Mouse (Mus musculus) hindbrain, embryonic 16.5 days (tissue): ENCODE data around the gene Rabac1. TPM values are rescaled to one million over a fixed set of nuclear protein-coding genes. Genes with fewer than 3 reads are reported as not detected.
A peak's percentile ranks its signal among the peaks of the same experiment; 100 is the strongest.

Source experiments
- ATAC-seq: fragments of 200-750 bp; cut with Nextera tagmentation; 2 replicates; pipeline ENCODE4 v1.8.0; 2017; ENCODE audit warnings: moderate TSS enrichment, moderate library complexity
- H3K27ac ChIP-seq: fragments of 300-500 bp; sonication (generic); 2 replicates; pipeline ENCODE4 v1.5.1; 2014; ENCODE audit warnings: low read depth, mild to moderate bottlenecking, control low read depth, low read length, moderate library complexity
- H3K27me3 ChIP-seq: fragments of 300-500 bp; sonication (generic); replicated peaks from 2 replicates; pipeline ENCODE4 v1.6.1; 2014; ENCODE audit warnings: low read length; ENCODE audit not compliant: control insufficient read depth, insufficient read depth
- H3K36me3 ChIP-seq: fragments of 300-500 bp; sonication (generic); 2 replicates; pipeline ENCODE4 v1.6.1; 2014; ENCODE audit warnings: mild to moderate bottlenecking, low read length, moderate library complexity, mixed read lengths; ENCODE audit not compliant: control insufficient read depth, insufficient read depth
- H3K4me1 ChIP-seq: fragments of 300-500 bp; sonication (generic); 2 replicates; pipeline ENCODE4 v1.6.1; 2014; ENCODE audit warnings: low read depth, low read length; ENCODE audit not compliant: control insufficient read depth, insufficient read depth
- H3K4me2 ChIP-seq: fragments of 300-500 bp; sonication (generic); 2 replicates; pipeline ENCODE4 v1.6.1; 2014; ENCODE audit warnings: mild to moderate bottlenecking, low read length, control low read depth, moderate library complexity
- H3K4me3 ChIP-seq: fragments of 300-500 bp; sonication (generic); 2 replicates; pipeline ENCODE4 v1.5.1; 2014; ENCODE audit warnings: mild to moderate bottlenecking, low read length, control low read depth, moderate library complexity
- H3K9ac ChIP-seq: fragments of 300-500 bp; sonication (generic); 2 replicates; pipeline ENCODE4 v1.6.1; 2014; ENCODE audit warnings: low read depth, mild to moderate bottlenecking, control low read depth, low read length, moderate library complexity
- H3K9me3 ChIP-seq: fragments of 300-500 bp; sonication (generic); 2 replicates; pipeline ENCODE4 v1.6.1; 2014; ENCODE audit warnings: mild to moderate bottlenecking, low read length, moderate library complexity; ENCODE audit not compliant: control insufficient read depth
- WGBS: fragments of 180-500 bp; shearing (Covaris S2); extraction: QIAGEN DNeasy Blood & Tissue Kit; methylation state at CpG from one replicate; pipeline ENCODE4 v1.1.7; 2014; 5-methylcytosine and 5-hydroxymethylcytosine counted together
- polyA plus RNA-seq: library from polyadenylated mRNA; unstranded; fragments of >200 nt; fragmentation: Nextera tagmentation; extraction: Ambion mirVana; gene quantifications from 2 replicates; pipeline ENCODE4 v1.2.1, GENCODE M21; 2015

Gene Rabac1
- 345 and 404 TPM in 2 replicates for polyA plus RNA-seq

GRCm38 (mm10) chr7:24971972-24972893 lies at the start of gene Rabac1:
Rabac1 (minus strand) TSS chr7:24972754.
- ATAC-seq = peak; percentile 92
- under 1% methylated on average over 42 of the region's 45 CpGs for WGBS

DNA sequence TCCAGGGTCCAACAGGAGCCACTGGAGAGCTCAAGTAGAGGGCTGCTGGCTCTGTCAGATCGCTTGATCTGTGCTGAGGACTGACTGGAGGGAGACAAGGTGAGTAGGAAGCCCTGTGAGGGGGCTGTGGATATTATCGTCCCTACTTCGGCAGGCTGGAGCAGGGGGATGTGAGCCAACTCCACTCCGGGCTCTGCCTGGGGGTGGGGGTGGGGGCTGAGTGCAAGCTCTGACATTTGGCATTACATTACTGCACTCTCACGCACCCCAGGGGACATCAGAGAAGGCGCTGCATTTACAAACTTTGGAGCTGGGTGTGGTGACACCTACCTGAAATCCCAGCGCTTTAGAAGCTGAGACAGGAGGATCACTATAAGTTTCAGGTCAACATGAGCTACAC lies 39.0 kb upstream of the Rabac1 start:
- WGBS = 82% methylated on average over 7 of the region's 7 CpGs
- no peaks in the 10 kb centered on the region for H3K27me3 ChIP-seq
- no peak overlapping the region for H3K4me2 ChIP-seq
- no peak overlapping the region for H3K4me3 ChIP-seq
- peaks cover 28% of the 10 kb centered on the region for H3K36me3 ChIP-seq
- peaks cover 38% of the 10 kb centered on the region for H3K4me1 ChIP-seq
- no peak overlapping the region for H3K9ac ChIP-seq
- no peak overlapping the region for H3K27ac ChIP-seq
- ATAC-seq = no peak
- no peaks in the 10 kb centered on the region for H3K9me3 ChIP-seq

More at GRCm38 (mm10) chr7:24971972-24972893, at the start of gene Rabac1:
- H3K27me3 ChIP-seq = no peaks in the 10 kb centered on the region
- H3K9ac ChIP-seq = peak within 1 kb of the TSS; percentile 90
- H3K9me3 ChIP-seq = no peaks in the 10 kb centered on the region
- peak within 1 kb of the TSS; percentile 83 for H3K27ac ChIP-seq
- H3K4me3 ChIP-seq = peak within 1 kb of the TSS; percentile 76
- peaks cover 11% of the 10 kb centered on the region for H3K4me1 ChIP-seq
- H3K4me2 ChIP-seq = peak within 1 kb of the TSS; percentile 86
- H3K36me3 ChIP-seq = no peaks in the 10 kb centered on the region; the same call in 1 of the 2 replicates

GRCm38 (mm10) chr7:25010090-25010913 lies 37.7 kb upstream of the Rabac1 start:
- Histone ChIP-seq H3K27me3 (no peaks in the 10 kb centered on the region), H3K4me1 (peaks cover 45% of the 10 kb centered on the region), H3K36me3 (peaks cover 22% of the 10 kb centered on the region), H3K4me2 (peak overlapping the region; percentile 65), H3K9ac (peak overlapping the region; percentile 64), H3K4me3 (peak overlapping the region; percentile 36), H3K9me3 (no peaks in the 10 kb centered on the region), H3K27ac (peak overlapping the region; percentile 97)
- no peak for ATAC-seq
- WGBS = 2% methylated on average over 88 of the region's 97 CpGs

GRCm38 (mm10) chr7:25009099-25009700 lies 36.6 kb upstream of the Rabac1 start:
- H3K4me3 ChIP-seq = peak overlapping the region; percentile 33
- peak overlapping the region; percentile 97 for H3K27ac ChIP-seq
- H3K4me2 ChIP-seq = peak overlapping the region; percentile 65
- no peaks in the 10 kb centered on the region for H3K9me3 ChIP-seq
- H3K36me3 ChIP-seq = peaks cover 13% of the 10 kb centered on the region; the same call in 1 of the 2 replicates
- peak; percentile 19 for ATAC-seq
- peak overlapping the region; percentile 64 for H3K9ac ChIP-seq
- 5% methylated on average over 20 of the region's 20 CpGs for WGBS
- H3K27me3 ChIP-seq = no peaks in the 10 kb centered on the region
- H3K4me1 ChIP-seq = peaks cover 45% of the 10 kb centered on the region

DNA sequence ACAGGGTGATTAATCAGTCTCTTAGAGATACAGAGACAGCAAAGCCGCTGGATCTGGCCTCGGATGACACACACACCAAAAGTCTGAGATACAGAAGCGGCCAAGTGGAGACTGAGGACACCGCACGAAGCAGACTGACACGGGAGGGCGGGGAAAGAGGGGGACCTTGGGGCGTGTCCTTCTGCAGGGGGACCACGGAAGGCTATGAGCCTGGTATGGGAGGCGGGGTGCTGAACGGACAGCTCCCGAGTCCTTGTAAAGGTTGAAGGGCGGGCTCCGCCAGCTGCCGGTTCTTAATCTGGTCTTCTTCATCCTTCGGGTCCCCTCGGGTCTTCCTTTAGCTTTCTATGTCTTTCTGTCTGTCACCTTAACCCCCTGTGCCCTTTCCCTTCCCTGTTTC lies 36.1 kb upstream of the Rabac1 start:
- Histone ChIP-seq H3K27ac (peak overlapping the region; percentile 97), H3K9ac (peak overlapping the region; percentile 64), H3K36me3 (peaks cover 9% of the 10 kb centered on the region; the same call in 1 of the 2 replicates), H3K4me3 (peak overlapping the region; percentile 33), H3K9me3 (no peaks in the 10 kb centered on the region), H3K27me3 (no peaks in the 10 kb centered on the region), H3K4me2 (peak overlapping the region; percentile 65), H3K4me1 (peaks cover 51% of the 10 kb centered on the region)
- WGBS = 2% methylated on average over 17 of the region's 17 CpGs
- 0 out of 2 replicates have a peak, but pooled peaks have one; percentile 7 for ATAC-seq

- H3K4me1 ChIP-seq = peaks cover 58% of the 10 kb centered on the region
- peak overlapping the region; percentile 64 for H3K9ac ChIP-seq
- 17% methylated on average over 8 of the region's 8 CpGs for WGBS
- peak; percentile 44 for ATAC-seq
- H3K4me3 ChIP-seq = peak overlapping the region; percentile 33
- H3K9me3 ChIP-seq = no peaks in the 10 kb centered on the region
- H3K36me3 ChIP-seq = peaks cover 7% of the 10 kb centered on the region; the same call in 1 of the 2 replicates
- H3K27ac ChIP-seq = peak overlapping the region; percentile 97
- H3K4me2 ChIP-seq = peak overlapping the region; percentile 65
- H3K27me3 ChIP-seq = no peaks in the 10 kb centered on the region
These were observed 35.2 kb upstream of the Rabac1 start for GRCm38 (mm10) chr7:25007609-25008374.

DNA sequence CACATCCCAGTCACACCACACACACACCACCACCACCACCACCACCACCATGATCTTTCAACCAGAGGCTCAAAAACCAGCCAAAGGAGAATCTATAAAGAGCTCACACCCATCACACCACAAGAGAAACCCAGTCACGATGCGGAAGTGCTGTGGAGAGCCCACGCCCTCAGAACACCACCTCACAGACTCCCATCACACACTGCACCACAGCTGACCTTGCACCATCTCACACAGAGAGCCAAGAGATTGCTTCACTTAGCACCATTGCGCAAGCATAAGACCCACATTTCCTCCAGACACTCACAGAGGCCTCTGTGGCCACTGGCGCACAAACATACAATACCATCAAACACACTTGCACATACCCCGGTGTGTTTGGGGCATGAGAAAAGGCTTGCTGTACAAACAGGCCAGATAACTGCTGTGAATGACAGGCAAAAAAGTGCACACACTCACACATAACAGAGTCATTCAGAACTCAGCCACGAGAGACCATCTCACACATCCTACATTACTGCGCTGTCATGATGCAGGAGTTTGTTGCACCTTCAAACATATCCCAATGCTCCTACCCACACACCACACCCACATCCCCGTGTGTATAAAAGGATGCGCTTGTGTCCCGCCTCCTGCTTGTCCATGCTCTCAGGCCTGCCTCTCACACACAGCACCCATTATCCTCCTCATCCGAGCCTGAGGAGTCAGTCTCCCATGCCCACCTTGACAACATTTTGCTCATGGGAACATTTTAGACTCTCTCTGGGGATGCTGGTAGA lies 34.2 kb upstream of the Rabac1 start:
- Histone ChIP-seq H3K4me2 (peak overlapping the region; percentile 76), H3K4me3 (no peak overlapping the region; the same call in 1 of the 2 replicates), H3K9ac (no peak overlapping the region; the same call in 1 of the 2 replicates), H3K36me3 (peaks cover 2% of the 10 kb centered on the region; the same call in 1 of the 2 replicates), H3K4me1 (peaks cover 63% of the 10 kb centered on the region), H3K27ac (peak overlapping the region; percentile 97), H3K9me3 (no peaks in the 10 kb centered on the region), H3K27me3 (no peaks in the 10 kb centered on the region)
- whole genome bisulfite sequencing = 72% methylated on average over 12 of the region's 12 CpGs
- ATAC-seq = no peak
